Mouse (Mus musculus) lung, postnatal 25 days (tissue): ENCODE data around the gene Sgip1.

Experiments used
- DNase-seq: peaks from one replicate; pipeline ENCODE4 v3.0.0; 2022; ENCODE audit warnings: low spot score

Sgip1 gene

DNA sequence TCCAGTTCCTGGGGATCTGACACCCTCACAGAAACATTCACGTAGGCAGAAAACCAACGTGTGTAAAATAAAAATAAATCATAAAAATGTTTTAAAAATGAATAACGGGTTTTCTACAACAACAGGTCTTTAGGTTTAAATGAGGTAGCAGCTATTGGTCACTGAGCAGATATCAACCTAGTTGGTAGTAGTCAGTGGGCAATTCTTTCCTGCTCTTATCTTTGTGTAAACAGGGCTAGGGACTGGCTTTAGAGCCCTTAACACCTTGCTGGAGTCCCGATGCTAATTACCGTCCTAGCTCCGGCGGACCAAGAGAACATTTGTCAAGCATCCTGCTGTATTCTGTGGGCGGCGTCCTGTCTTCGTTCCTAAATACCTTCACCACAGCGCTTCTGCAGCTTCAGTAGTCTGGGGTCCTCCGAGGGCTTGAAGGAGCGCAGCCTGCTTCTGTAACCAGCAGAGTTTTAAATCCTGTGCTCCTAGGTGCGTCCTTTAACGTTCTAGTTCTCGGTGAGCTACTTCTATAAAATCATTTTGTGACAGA lies 236.8 kb downstream of the Sgip1 start:
- DNase-seq, result no peak

DNA sequence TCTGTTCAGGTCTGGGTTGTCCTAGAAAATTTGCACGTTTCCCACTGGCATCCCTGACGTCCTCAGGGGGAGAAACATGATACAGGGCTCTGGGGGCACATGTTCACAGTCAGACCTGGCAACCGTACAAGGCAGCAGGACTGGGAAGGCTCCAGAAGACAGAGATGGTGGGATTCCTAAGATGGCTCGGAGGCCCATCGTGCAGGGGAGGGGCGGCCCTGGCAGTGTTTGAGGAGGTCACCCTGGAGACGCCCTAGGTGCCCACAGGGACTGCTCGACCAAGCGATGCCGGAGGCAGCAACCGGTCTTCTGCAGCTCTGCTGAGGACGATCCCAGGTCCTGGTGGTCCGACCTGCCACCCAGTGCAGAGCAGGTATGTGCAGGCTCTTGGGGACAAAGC lies 237.3 kb downstream of the Sgip1 start, which contains the start of gene Tctex1d1:
TSS of gene Tctex1d1 (plus strand) at position 167 of the 400 bp plus-strand sequence.
- DNase-seq, result no peak

DNA sequence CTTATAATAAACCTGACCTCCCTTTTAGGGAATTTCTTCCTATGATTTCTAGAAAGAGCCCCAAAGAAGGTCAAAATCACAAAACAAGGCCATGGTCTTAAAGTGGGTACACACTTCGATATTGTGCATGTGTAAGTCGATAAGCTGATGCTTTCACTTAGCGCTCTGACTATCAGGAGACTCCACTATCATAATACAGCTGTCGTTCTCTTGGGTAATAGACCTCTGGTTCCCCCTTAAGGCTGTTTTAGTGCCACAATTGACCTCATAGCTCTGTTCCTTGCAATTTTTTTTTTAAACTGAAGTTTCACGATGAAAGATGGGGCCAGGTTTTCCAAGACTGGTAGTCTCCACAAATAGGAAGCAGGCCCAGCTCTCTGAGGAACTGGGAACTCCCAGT lies 238.3 kb downstream of the Sgip1 start:
- no peak for DNase-seq

DNA sequence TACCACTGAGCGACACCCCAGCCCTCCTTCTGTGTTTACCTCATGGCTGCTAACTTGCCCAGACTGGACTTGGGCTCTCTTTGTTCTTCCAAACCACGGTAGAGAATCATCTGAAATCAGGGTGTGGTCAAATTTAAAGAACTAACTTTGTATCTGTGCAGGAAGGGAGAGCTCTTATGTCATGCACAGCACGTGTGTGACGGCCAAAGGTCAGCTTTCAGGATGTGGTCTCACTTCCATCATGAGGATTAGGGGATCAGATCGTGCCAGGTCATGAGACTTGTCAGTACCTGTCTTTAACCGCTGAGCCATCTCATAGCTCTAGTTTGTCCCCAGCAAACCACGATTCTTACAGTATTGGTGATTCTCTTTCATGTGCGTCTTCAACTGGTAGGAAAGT lies 240.6 kb downstream of the Sgip1 start:
- no peak for DNase-seq

DNA sequence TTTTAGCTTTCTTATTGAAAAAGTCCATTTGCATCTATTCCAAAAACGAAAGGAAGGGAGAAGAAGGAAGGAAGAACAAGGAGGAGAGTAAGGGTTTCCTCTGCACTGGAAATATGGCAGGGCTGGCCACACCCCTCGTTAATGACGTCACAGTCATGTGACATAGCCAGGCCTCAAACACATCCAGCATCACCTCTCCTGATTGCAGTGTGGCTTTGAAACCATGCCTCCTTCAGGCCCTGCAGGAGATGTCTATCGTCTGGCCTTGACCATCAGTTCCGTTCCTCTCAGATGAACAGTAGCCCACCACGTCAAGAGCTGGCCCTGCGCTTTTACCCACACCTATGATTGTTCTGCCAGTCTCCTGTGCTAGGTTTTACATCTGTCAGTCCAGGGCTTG lies 245.1 kb downstream of the Sgip1 start:
- no peak for DNase-seq

DNA sequence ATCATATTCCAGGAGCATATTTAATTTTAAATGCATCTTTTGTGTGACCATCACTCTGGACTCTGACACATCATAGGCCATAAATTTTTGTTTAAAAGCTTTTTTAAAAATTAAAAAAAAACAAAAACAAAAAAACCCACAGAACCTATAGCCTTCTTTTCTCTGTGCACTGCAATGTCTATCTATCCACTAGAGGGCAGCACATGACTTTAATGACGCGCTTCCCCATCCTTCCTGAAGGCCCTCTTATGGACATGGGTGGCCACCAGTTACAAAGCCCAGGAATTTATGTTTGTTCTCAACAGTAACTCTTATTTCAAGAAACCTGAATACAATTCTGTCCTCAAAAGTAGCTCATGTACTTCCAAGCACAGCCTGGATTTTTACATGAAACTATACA lies 245.8 kb downstream of the Sgip1 start:
- peak; percentile 70 for DNase-seq

DNA sequence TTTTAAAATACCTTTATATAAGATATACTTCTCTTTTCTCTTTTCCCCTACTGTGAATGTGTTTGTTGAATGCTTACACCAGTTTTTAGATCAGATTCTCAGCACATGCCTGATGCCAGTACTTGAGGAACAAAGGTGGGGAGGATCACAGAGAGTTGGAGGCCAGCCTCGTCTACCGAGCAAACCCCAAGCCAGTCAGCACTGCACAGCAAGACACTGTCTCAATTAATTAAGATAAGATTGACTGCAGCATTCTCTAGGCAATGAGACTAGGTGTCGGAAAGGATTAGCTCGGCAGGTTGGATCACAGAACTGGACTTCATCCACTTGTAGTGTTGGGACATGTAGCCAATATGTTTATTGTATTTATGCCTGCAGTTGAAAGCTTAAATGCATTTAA lies 246.2 kb downstream of the Sgip1 start:
- DNase-seq, result no peak

DNA sequence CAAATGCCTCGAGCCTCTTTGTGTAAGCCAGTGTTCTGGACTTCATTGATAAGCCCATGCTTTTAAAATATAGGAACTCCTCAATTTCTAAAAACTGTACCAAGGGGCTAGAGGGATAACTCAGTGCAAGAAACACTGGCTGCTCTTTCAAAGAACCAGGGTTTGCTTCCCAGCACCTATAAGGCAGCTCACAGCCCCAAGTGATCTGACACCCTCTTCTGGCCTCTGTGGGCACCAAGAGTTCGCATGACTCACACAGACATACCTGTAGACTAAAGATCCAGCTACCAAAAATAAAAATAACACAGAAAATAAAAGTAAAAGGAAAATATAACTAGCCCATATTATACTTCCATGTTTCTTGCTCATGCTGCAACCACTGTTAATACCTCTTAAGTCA lies 246.7 kb downstream of the Sgip1 start:
- no peak for DNase-seq

DNA sequence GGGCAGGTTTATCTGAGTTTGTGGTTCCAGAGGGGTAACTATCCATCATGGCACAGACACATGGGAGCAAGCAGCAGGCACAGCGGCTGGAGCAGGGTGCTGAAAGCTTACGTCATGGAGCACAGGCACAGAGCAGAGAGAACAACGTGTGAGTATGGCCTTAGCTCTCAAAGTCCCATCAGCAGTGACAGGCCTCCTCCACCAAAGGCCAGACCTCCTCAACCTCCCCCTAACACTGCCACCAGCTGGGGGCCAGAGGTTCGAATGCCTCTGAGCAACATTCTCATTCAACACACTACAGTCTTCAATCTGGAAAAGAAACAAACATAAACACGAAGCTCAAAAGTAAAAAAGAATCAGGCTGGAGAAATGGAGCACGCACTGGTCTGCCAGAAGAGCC lies 247.4 kb downstream of the Sgip1 start:
- no peak for DNase-seq

DNA sequence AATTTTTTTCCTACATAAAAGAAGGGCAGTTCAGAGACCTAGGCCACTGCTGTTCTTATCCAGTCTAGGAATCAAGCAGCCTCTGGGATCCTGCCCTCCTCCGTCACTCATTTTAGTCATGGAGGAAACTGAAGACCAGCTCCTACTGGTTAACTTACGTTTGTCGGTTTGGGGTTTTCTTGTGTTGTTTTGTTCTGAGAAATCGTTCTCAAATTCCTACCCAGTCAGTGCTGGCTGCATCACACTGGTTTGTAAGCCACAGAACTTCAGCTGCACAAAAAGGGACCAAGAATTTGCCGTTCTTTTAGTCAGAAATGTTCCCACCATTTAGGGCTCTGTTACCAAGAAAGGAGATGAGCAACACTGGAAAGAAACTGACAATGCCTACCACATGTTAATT lies 248.3 kb downstream of the Sgip1 start:
- no peak for DNase-seq

DNA sequence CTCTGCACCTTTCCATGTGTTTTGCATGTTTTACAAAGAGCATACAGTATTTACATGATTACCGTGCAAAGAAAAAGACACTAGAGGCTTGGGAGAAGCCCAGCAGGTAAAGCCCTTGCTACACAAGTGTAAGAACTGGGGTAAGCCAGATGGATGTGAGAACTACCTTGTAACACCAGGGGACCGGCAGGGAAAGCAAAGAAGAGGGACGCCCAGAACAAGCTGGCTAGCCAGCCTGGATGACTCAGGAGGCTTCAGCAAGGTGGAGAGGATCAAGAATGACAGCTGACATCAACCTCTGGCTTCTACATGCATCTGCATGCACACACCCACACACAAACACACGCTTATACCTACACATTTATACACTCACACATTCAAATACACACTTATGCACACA lies 248.9 kb downstream of the Sgip1 start:
- DNase-seq, result no peak

DNA sequence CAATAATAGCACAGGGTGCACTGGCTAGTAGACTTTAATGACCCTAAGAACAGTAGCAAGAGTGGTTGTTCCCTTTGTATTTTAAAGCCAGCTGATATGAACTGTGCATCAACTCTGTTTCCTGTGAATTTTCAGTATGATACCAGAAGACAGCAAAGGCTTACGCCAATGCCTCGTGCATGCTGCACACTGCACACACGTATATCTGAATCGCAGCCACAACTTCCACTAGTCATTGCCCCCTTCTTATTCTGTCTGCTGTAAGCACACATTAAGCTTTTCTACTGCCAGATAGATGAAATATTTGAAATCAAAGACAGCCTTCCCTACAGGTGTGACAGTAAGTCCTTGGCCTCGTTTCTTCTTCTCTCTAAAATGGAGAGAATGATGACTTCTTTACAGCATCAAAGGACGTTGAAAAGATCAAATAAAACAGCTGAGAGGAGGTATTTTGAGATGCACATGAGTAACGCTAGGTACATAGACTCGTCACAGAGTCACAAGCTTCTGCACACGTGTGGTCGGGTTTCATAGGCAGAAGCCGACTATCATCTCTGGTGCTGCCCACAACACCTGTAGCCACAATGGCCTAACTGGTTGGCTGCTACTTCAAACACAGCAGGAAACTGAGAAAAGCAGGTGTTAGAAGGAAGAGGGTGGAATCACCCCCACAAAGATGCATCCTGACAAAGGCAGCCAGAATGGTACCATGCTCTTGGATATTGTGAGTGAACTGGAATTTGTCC lies 249.7 kb downstream of the Sgip1 start:
- no peak for DNase-seq

DNA sequence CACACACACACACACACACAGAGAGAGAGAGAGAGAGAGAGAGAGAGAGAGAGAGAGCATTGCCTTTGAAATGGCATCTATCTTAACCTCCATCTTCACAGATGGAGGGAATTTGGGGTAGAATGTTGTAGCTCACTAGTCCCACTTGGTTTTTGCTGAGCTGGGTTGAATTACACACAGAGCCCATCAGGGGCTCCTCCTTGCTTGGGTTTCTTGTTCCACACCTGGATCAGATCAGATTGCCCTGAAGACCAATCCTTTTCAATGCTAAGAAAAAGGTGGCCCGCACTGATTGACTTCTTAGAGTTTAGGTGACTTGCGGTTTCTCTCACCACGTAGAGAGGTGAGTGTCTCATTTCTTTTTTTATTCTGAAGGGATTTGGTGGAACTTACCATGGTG lies 250.6 kb downstream of the Sgip1 start:
- no peak for DNase-seq

DNA sequence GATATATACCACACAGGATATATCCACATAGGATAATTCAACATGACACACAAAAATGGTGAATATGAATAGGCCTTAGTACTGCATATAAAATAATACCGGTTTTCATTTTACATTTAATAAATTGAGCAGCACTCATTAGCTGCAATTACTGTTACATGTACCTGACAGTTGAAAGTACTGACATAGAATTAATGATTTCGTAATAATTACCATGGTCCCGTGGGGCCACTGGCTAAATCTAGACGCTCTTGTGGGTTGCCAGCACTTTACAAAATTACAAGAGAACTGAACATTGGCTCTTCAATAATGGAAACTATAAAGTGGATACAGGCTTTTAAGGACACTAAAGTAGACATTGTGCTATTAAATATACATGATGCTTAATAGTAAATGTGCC lies 263.6 kb downstream of the Sgip1 start:
- no peak for DNase-seq

DNA sequence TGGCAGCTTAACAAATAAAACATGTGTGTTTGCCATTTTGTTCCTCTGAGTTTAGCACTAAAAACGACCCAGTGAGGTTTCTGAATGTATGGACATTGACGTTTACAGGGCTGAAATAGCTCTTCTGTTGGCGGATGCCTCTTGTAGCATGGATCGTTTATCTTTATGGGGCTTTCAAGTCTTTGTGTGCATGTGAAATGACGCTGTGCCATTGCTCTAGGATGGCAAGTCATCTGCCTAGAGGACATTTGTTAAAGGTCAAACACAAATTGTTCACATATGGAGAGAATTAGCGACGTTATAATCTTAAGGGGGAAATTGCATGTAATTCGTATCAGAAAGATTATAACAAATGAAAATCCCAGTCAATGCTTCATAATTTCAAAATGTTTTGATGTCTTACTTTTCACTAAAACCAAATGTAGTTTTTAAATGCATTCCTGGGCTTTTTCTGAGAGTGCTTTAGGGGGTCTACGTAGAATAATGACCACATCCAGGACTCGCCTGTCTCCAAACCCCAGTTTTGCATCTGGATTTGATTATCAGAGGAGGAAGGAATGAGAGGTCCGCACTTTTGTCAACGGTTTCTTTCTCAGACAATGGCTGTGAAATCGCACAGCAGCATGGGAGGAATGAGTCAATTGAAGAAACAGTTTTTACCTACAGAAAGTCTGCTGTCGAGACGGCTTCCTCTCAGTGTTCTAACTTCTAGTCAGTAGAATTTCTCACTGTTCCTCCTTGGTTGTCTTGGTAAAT lies 264.3 kb downstream of the Sgip1 start:
- no peak for DNase-seq

DNA sequence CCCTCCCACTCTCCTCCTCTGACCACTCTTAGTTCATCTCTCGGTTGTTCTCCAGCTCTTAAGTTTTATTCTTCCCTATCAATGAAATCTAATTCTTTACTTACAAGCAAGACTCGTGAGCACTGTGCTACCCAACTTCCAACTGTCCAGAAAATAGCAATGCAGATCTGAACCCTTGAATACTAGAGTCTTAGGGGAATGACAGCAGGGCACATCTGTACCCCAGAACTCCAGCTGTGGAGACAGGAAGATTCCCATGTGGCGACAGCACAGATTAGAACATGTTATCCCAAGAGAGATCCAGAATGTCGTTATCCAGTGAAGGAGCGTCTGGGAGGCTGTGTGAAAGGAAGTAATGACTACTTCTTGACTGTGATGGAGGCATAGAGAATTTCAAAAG lies 265.2 kb downstream of the Sgip1 start:
- DNase-seq, result no peak

DNA sequence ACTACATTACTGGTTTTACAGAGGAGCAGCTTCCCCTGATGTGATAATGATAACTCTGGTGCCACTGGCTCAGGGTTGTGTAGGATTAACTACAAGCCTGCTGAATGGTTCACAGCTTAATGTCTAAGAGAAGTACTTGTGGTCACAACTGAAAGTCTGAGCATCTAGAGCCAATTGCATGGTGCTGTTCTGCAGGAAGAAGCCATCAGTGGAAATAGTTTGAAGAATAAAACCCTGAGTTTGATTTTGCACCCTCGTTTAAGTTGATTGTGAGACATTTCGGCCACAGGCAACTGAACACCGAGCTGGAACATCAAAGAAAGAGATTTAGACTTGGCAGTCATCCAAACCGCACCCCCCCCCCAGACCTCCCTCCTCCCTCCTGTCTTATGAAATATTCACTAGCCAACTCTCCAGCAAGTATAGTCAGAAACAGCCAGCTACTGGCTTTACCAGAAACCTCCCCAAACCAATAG lies 265.9 kb downstream of the Sgip1 start:
- DNase-seq, result no peak

DNA sequence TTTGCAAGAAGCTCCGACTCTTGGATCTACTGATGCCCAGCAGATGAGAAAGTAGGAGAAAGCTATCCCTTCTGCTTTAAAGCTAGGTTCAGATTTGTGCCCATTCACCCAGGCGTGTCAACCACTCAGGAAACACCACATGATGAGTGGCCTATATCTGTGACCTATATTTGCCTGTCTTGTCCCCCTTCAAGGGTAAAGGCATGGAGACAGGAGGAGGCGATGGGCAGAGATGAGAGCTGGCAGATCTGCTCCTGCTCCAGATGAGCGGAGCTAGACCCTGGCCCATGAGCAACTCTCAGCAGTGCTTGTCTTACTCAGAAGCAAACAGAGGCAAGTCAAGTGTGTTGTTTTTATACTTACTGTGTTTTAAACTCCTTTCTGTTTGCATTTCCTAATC lies 269.6 kb downstream of the Sgip1 start:
- DNase-seq, result no peak

DNA sequence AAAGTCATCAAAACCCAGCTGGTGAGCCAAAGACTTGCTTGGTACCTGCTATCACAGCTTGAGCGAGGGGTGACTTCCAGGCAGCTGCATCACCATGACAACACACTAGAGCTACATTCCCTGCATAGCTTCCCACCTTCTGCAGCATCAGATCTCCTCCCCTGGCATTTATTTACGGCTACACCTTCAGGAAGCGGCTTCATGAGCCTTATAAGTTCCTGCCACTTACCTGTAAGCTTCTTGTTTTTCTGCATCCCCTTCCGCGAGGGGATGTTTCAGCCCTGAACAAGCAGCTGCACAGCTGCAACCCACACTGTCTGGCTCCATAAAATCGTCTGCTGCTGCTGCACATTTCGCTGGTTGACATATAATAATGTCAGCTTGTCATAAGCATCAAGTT lies 270.7 kb downstream of the Sgip1 start:
- DNase-seq, result no peak

DNA sequence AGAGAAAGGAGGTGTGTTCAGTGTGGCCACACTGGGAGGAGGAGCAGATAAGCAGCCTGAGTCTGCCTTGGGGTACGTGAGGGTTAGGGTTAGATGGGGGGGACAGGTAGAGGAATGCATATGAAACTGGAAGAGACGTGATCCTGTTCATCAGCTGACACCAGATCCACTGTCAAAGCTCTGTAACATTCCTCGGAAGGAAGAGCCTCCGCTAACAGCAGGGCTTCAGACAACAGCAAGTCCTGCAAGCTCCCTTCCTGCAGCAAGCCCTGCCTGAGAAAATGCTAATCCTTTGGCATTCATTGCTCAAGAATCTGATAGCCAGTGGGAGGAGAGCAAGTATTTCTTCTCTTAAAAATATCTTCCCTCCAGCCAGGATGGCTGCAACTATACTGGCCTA lies 272.4 kb downstream of the Sgip1 start:
- no peak for DNase-seq
